In the genomic region with DNA sequence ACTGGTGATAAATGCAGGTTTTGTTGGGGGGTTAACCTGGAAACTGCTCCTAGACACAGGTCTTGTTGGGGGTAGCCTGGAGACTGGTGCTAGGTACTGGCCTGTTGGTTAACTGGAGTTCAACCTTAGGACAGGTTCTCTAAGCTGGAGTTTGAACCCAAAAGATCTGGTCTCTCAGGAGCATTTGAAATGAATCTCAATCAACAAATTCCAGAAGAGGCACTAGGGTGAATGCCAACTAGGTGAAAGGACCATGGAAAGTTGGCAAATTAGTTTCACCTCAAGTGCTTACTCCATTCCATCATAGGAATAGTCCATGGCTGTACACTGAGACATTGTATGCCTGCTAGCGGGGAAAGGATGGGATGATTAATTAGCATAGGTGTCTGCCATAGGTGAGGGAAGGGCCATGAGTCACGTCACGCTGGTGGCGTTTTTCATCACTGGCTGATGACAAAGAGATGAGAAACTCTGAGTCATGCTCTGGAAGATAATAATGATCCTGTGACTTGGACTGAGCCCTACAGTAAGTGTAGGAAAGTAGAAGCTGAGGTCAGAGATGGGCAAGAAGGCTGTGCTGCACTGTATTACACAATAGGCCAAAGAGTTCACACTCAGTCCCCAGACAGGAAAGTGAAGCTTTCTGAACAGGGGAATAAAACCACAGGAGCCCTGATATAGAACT, we compare ENCODE assay signal across 15 mouse cellular contexts. TPM values are rescaled to one million over a fixed set of nuclear protein-coding genes. Genes with fewer than 3 reads are reported as not detected.
DNase-seq lines count a peak whose midpoint lies in the region; TF ChIP-seq lines count a peak whose summit lies in the region.
"Had no signal": no experiment of that assay in that cellular context is flagged by ENCODE, and none has a peak within 500 bp of the region (broad histone marks: within the 10 kb centered on the region; RNA-seq: fewer than 3 reads in every experiment).

No protein-coding gene starts in this region.

- TF ChIP-seq POLR2A in bone marrow macrophage, adult 2 months (IDR thresholded peaks at IDR 0.05; ENCODE audit: borderline replicate concordance, low read depth, low read length): no peak

- H3K4me1 ChIP-seq in bone marrow macrophage, adult 2 months (ENCODE audit: control insufficient read depth, insufficient read depth, low read length): peaks cover 16% of the 10 kb centered on the region
- H3K4me1 ChIP-seq: embryonic facial prominence, embryonic 13.5 days; heart, embryonic 15.5 days; liver, embryonic 15.5 days; neural tube, embryonic 15.5 days had no signal

- H3K27ac ChIP-seq in bone marrow macrophage, adult 2 months (ENCODE audit: insufficient read depth, low read depth, low read length): peak overlapping the region; percentile 28; the same call in 1 of the 2 replicates
- H3K27ac ChIP-seq: embryonic facial prominence, embryonic 13.5 days; heart, embryonic 15.5 days; liver, embryonic 15.5 days; neural tube, embryonic 15.5 days had no signal

- no peak for TF ChIP-seq CTCF in bone marrow macrophage, adult 2 months (IDR thresholded peaks at IDR 0.05; ENCODE audit: low read depth, low read length)

- intact Hi-C loops in heart, postnatal 14 days (cut with DNase I): no loop called here

- H3K4me3 ChIP-seq in bone marrow macrophage, adult 2 months (ENCODE audit: insufficient read depth, low read length): no peak overlapping the region
- H3K4me3 ChIP-seq: embryonic facial prominence, embryonic 13.5 days; heart, embryonic 15.5 days; liver, embryonic 15.5 days; neural tube, embryonic 15.5 days had no signal

- peak; percentile 30 to 31 for DNase-seq in heart, adult 18-20 months
- DNase-seq in heart, postnatal 14 days: no peak
- DNase-seq in 3T3-L1 (ENCODE audit: low read depth, low spot score): peak; percentile 92
- DNase-seq in kidney, postnatal 14 days: peak; percentile 64
- DNase-seq in cerebellum, postnatal 36 days: no peak
- DNase-seq in cerebellum, adult 11-12 months: no peak
- DNase-seq: cerebellum, adult 9-11 months; gastrocnemius, postnatal 10 days; lung, postnatal 36 days had no signal

RNA-seq across cellular contexts. Expression of a gene that starts 3.3 kb away (rescaled TPM):
- 1 to 10 TPM; 3.1 to 4.4 TPM for total RNA-seq in heart, adult 18-20 months (2021)
- 1 to 10 TPM; 3.2 to 4.9 TPM for total RNA-seq in heart, postnatal 14 days (2021)
- 6.3 and 16.9 TPM in 2 replicates for polyA plus RNA-seq in bone marrow macrophage, adult 2 months (2012; ENCODE audit: insufficient read depth, insufficient read length, missing spikeins)
- total RNA-seq: left cerebral cortex, postnatal 25 days had no signal

RNA-seq across cellular contexts. Expression of a gene that starts 14.6 kb away (rescaled TPM):
- total RNA-seq in heart, adult 18-20 months (2021): under 1 TPM; 0.69 to 0.72 TPM
- total RNA-seq in heart, postnatal 14 days (2021): 1 to 10 TPM; 1.5 to 2.0 TPM
- 0.47 and 0.84 TPM in 2 replicates for polyA plus RNA-seq in bone marrow macrophage, adult 2 months (2012; ENCODE audit: insufficient read depth, insufficient read length, missing spikeins)

RNA-seq across cellular contexts. Expression of a gene that starts 47.8 kb away (rescaled TPM):
- 10 to 100 TPM; 26.5 to 28.1 TPM for total RNA-seq in heart, adult 18-20 months (2021)
- total RNA-seq in heart, postnatal 14 days (2021): 10 to 100 TPM; 23.4 to 25.1 TPM
- 9.5 and 11.3 TPM in 2 replicates for polyA plus RNA-seq in bone marrow macrophage, adult 2 months (2012; ENCODE audit: insufficient read depth, insufficient read length, missing spikeins)

Comparison
In these comparisons a context has a peak if more than half of its experiments do, and no peak if none do; other contexts are left out.
1. DNase-seq: peak in heart, adult 18-20 months (2 of 2), 3T3-L1 (single experiment) and kidney, postnatal 14 days (single experiment); none in heart, postnatal 14 days (0 of 2), cerebellum, postnatal 36 days (0 of 2) and cerebellum, adult 11-12 months (single experiment).